Mouse (Mus musculus): ENCODE results near the gene Nes.

Nes gene

GRCm38 (mm10) chr3:88022322-88023191 lies 51.7 kb downstream of the Nes start:
- peak; percentile 33 to 82 for DNase-seq (ENCODE audit: low spot score in 2 of 2)

- DNase-seq (ENCODE audit: low spot score in 2 of 2) = no peak
These were observed 52.6 kb downstream of the Nes start for GRCm38 (mm10) chr3:88023192-88024074.

- no peak for DNase-seq (ENCODE audit: low spot score in 2 of 2)
These were observed 55.9 kb downstream of the Nes start for GRCm38 (mm10) chr3:88026823-88027222.

- DNase-seq (ENCODE audit: low spot score in 2 of 2) = peak; percentile 26 to 46
These were observed 56.7 kb downstream of the Nes start, which contains the start of gene Hapln2 for GRCm38 (mm10) chr3:88027434-88028186. Gene Hapln2, minus strand, starts transcription at chr3:88027583.
